ENCODE assay signal across 8 mouse cellular contexts in genomic region chr2:119547522-119548370, GRCm38 (mm10). TPM values are rescaled to one million over a fixed set of nuclear protein-coding genes. Genes with fewer than 3 reads are reported as not detected.
DNase-seq lines count a peak whose midpoint lies in the region; ATAC-seq and TF ChIP-seq lines count a peak whose summit lies in the region.

Exd1 (minus strand) TSS chr2:119547627.
Chp1 (plus strand) TSS chr2:119547697.

- H3K27me3 ChIP-seq in embryonic facial prominence, embryonic 14.5 days (replicated peaks; ENCODE audit: control insufficient read depth, insufficient read depth, low read length): no peaks in the 10 kb centered on the region
- no peaks in the 10 kb centered on the region for H3K27me3 ChIP-seq in heart, adult 2 months (ENCODE audit: control insufficient read depth, insufficient read depth, low read length)
- no peaks in the 10 kb centered on the region for H3K27me3 ChIP-seq in limb, embryonic 13.5 days
- H3K27me3 ChIP-seq in midbrain, embryonic 16.5 days (ENCODE audit: control insufficient read depth, insufficient read depth, low read depth, low read length): no peaks in the 10 kb centered on the region

- peaks cover 9% of the 10 kb centered on the region for H3K4me1 ChIP-seq in embryonic facial prominence, embryonic 14.5 days (ENCODE audit: control insufficient read depth, insufficient read depth, low read length)
- peaks cover 2% of the 10 kb centered on the region; the same call in 1 of the 2 replicates for H3K4me1 ChIP-seq in heart, adult 2 months (ENCODE audit: control insufficient read depth, insufficient read depth, low read length)
- H3K4me1 ChIP-seq in limb, embryonic 13.5 days: peaks cover 13% of the 10 kb centered on the region
- peaks cover 16% of the 10 kb centered on the region for H3K4me1 ChIP-seq in midbrain, embryonic 16.5 days (ENCODE audit: control insufficient read depth, insufficient read depth, low read length)

- intact Hi-C loops in heart, adult 2 months (cut with DNase I): loop anchor here (2.0 to 5.0 kb wide), 4 partner anchors 47 to 800 kb away; partner anchors contain the start of genes Inafm2, Ino80 and Ndufaf1

- TF ChIP-seq POLR2A in heart, adult 2 months (IDR thresholded peaks at IDR 0.05; ENCODE audit: insufficient read depth, low read depth, low read length): peak; percentile 78

- under 1% methylated on average over 42 of the region's 57 CpGs for WGBS in embryonic facial prominence, embryonic 14.5 days
- under 1% methylated on average over 57 of the region's 57 CpGs for WGBS in heart, adult 2 months
- under 1% methylated on average over 57 of the region's 57 CpGs for WGBS in limb, embryonic 13.5 days
- under 1% methylated on average over 57 of the region's 57 CpGs for whole genome bisulfite sequencing in midbrain, embryonic 16.5 days

- H3K27ac ChIP-seq in embryonic facial prominence, embryonic 14.5 days (replicated peaks; ENCODE audit: low read depth, low read length): peak within 1 kb of the TSS; percentile 77
- peak within 1 kb of the TSS; percentile 93 for H3K27ac ChIP-seq in heart, adult 2 months
- H3K27ac ChIP-seq in limb, embryonic 13.5 days: peak within 1 kb of the TSS; percentile 83
- H3K27ac ChIP-seq in midbrain, embryonic 16.5 days (ENCODE audit: low read length): peak within 1 kb of the TSS; percentile 81

- no peak for TF ChIP-seq CTCF in heart, adult 2 months (IDR thresholded peaks at IDR 0.05)

- peak within 1 kb of the TSS; percentile 79 for H3K4me2 ChIP-seq in embryonic facial prominence, embryonic 14.5 days (ENCODE audit: low read depth, low read length)
- peak within 1 kb of the TSS; percentile 79 for H3K4me2 ChIP-seq in limb, embryonic 13.5 days (replicated peaks)
- H3K4me2 ChIP-seq in midbrain, embryonic 16.5 days (ENCODE audit: low read length): peak within 1 kb of the TSS; percentile 74

- DNase-seq in 3T3-L1 (ENCODE audit: low read depth, low spot score): peak; percentile 99
- DNase-seq in adrenal gland, postnatal 4 days (ENCODE audit: low spot score in 2 of 2): peak; percentile 95 to 97
- DNase-seq in embryonic facial prominence, embryonic 14.5 days (ENCODE audit: low spot score): peak; percentile 99
- peak; percentile 99 to 100 for DNase-seq in heart, adult 2 months
- peak; percentile 99 for DNase-seq in kidney, adult 8-10 months
- DNase-seq in spleen, postnatal 10 days (ENCODE audit: low spot score in 2 of 2): peak; percentile 95 to 99

- no peaks in the 10 kb centered on the region for H3K9me3 ChIP-seq in embryonic facial prominence, embryonic 14.5 days (ENCODE audit: control insufficient read depth, low read length)
- no peaks in the 10 kb centered on the region for H3K9me3 ChIP-seq in limb, embryonic 13.5 days
- H3K9me3 ChIP-seq in midbrain, embryonic 16.5 days (replicated peaks; ENCODE audit: control insufficient read depth, low read length, poor library complexity, severe bottlenecking): no peaks in the 10 kb centered on the region

- TF ChIP-seq EP300 in heart, adult 2 months (IDR thresholded peaks at IDR 0.05; ENCODE audit: insufficient read depth, low read depth, low read length): no peak; the same call in 1 of the 2 replicates

- H3K36me3 ChIP-seq in embryonic facial prominence, embryonic 14.5 days (ENCODE audit: control insufficient read depth, insufficient read depth, low read length): no peaks in the 10 kb centered on the region
- peaks cover 11% of the 10 kb centered on the region for H3K36me3 ChIP-seq in heart, adult 2 months (ENCODE audit: control insufficient read depth, insufficient read depth, low read length)
- H3K36me3 ChIP-seq in limb, embryonic 13.5 days: no peaks in the 10 kb centered on the region
- H3K36me3 ChIP-seq in midbrain, embryonic 16.5 days (ENCODE audit: control insufficient read depth, insufficient read depth, low read length): no peaks in the 10 kb centered on the region

- ATAC-seq in embryonic facial prominence, embryonic 14.5 days (ENCODE audit: low read depth): peak; percentile 98
- ATAC-seq in limb, embryonic 13.5 days (ENCODE audit: low FRiP score, low read depth): peak; percentile 98
- peak; percentile 99 for ATAC-seq in midbrain, embryonic 16.5 days

- no peaks in the 10 kb centered on the region; the same call in 1 of the 2 replicates for H3K79me2 ChIP-seq in heart, adult 2 months (replicated peaks; ENCODE audit: control insufficient read depth, insufficient read depth, low read length)

- H3K9ac ChIP-seq in embryonic facial prominence, embryonic 14.5 days (ENCODE audit: low read depth, low read length): peak within 1 kb of the TSS; percentile 88
- peak within 1 kb of the TSS; percentile 86 for H3K9ac ChIP-seq in heart, adult 2 months (ENCODE audit: low read depth, low read length)
- H3K9ac ChIP-seq in limb, embryonic 13.5 days: peak within 1 kb of the TSS; percentile 79
- H3K9ac ChIP-seq in midbrain, embryonic 16.5 days (ENCODE audit: low read depth, low read length): peak within 1 kb of the TSS; percentile 88

- peak within 1 kb of the TSS; percentile 94 for H3K4me3 ChIP-seq in embryonic facial prominence, embryonic 14.5 days (ENCODE audit: low read depth, low read length)
- H3K4me3 ChIP-seq in heart, adult 2 months: peak within 1 kb of the TSS; percentile 65
- peak within 1 kb of the TSS; percentile 74 for H3K4me3 ChIP-seq in limb, embryonic 13.5 days
- peak within 1 kb of the TSS; percentile 83 for H3K4me3 ChIP-seq in midbrain, embryonic 16.5 days (ENCODE audit: low read depth, low read length)

RNA-seq across cellular contexts. Expression of gene Exd1, which starts in this region (rescaled TPM):
- under 1 TPM; 0.54 to 0.62 TPM for total RNA-seq in adrenal gland, postnatal 4 days (2021)
- 0.22 and 0.29 TPM in 2 replicates for polyA plus RNA-seq in embryonic facial prominence, embryonic 14.5 days (2014; fragmentation: Nextera tagmentation; extraction: Ambion mirVana)
- total RNA-seq in heart, adult 2 months (2021): under 1 TPM; 0.18 to 0.23 TPM
- 0.21 and 0.26 TPM in 2 replicates for polyA plus RNA-seq in heart, adult 2 months (2012; rRNA removed)
- 0.23 and 0.36 TPM in 2 replicates for polyA plus RNA-seq in limb, embryonic 13.5 days (2015; fragmentation: Nextera tagmentation; extraction: Ambion mirVana)
- polyA plus RNA-seq in midbrain, embryonic 16.5 days (2015; fragmentation: Nextera tagmentation; extraction: Ambion mirVana): 1.0 TPM in 2 replicates

RNA-seq across cellular contexts. Expression of gene Chp1, which starts in this region (rescaled TPM):
- total RNA-seq in adrenal gland, postnatal 4 days (2021): 100 to 1,000 TPM; 125 to 144 TPM
- polyA plus RNA-seq in embryonic facial prominence, embryonic 14.5 days (2014; fragmentation: Nextera tagmentation; extraction: Ambion mirVana): 68.5 and 69.6 TPM in 2 replicates
- total RNA-seq in heart, adult 2 months (2021): 10 to 100 TPM; 76.6 to 97.3 TPM
- 71.0 and 145 TPM in 2 replicates for polyA plus RNA-seq in heart, adult 2 months (2012; rRNA removed)
- 63.0 and 64.3 TPM in 2 replicates for polyA plus RNA-seq in limb, embryonic 13.5 days (2015; fragmentation: Nextera tagmentation; extraction: Ambion mirVana)
- polyA plus RNA-seq in midbrain, embryonic 16.5 days (2015; fragmentation: Nextera tagmentation; extraction: Ambion mirVana): 58.4 and 59.6 TPM in 2 replicates

Comparison
In these comparisons a context has a peak if more than half of its experiments do, and no peak if none do; other contexts are left out.
1. Peak in every context shown above with its lines: DNase-seq, ATAC-seq, H3K4me3 ChIP-seq and H3K27ac ChIP-seq.